Mouse (Mus musculus): ENCODE measurements around the gene Serinc5.

DNA sequence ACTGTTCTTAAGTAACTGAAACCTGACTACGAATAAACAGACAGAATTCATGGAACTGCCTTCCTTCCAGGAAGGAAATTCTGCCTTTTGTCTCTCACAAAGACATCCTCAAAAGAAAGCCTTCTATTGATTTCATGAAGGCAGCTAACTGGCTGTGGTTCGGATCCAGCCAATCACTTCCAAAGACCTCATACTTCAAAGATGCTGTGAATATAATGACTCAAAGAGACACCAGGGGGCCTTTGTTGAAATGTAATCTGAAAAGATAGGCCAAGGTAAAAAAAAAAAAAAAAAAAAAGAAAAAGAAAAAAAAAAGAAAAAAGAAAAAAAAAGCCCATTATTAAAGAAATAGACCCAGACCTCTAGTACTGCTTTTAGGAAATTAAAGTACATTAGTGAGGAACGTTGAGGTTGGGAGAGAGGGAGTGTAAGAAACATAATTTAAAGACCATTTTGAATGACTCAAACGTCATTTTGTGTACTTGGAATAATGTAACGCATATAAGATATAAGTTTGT lies 18.6 kb upstream of the Serinc5 start:
- TF ChIP-seq CTCF (IDR thresholded peaks at IDR 0.05; ENCODE audit: low read depth) (no peak), EP300 (IDR thresholded peaks at IDR 0.05; ENCODE audit: low read depth) (no peak)

Data from liver, postnatal 0 days (tissue).